Mouse (Mus musculus) bone marrow macrophage, adult 2 months (primary cell): ENCODE measurements around the gene L1cam.

Experiments
- CTCF ChIP-seq: IDR thresholded peaks from 2 replicates; pipeline ENCODE4 v1.5.1; 2012; ENCODE audit warnings: low read depth, mild to moderate bottlenecking, low read length, moderate library complexity
- POLR2A ChIP-seq: IDR thresholded peaks from 2 replicates; pipeline ENCODE4 v1.6.1; 2012; ENCODE audit warnings: mild to moderate bottlenecking, low read depth, low read length, borderline replicate concordance

DNA sequence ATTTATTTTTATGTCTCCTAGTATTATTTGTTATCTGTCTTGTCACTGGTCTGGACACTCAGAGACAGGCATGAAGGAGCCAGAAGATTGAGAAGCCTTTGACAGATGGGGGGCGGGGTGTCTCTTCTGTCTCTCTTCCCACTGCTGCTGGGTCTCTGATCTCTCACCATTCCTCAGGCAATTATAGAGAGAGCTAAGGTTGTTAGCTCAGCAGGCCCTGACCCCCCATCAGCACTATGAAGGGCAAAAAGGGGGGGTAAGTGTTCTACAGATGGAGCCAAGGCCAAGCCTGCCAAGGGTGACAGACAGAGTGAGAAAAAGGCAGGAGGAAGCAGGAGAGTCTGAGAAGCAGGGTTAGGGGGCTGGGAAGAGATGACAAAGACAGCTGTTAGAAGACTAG lies 23.9 kb downstream of the L1cam start:
- TF ChIP-seq POLR2A (no peak), CTCF (no peak)
